Mouse (Mus musculus) embryonic facial prominence, embryonic 10.5 days (tissue): ENCODE measurements around the gene Slbp. TPM values are rescaled to one million over a fixed set of nuclear protein-coding genes. Genes with fewer than 3 reads are reported as not detected.

Source experiments
- DNase-seq: peaks from one replicate; pipeline ENCODE4 v3.0.0-alpha.2; 2017; ENCODE audit warnings: low spot score
- H3K27ac ChIP-seq: fragments of 300-500 bp; sonication (generic); replicated peaks from 2 replicates; pipeline ENCODE4 v1.5.1; 2016; ENCODE audit warnings: mild to moderate bottlenecking
- H3K27me3 ChIP-seq: fragments of 300-500 bp; sonication (generic); replicated peaks from 2 replicates; pipeline ENCODE4 v1.6.1; 2016; ENCODE audit warnings: low read depth, mild to moderate bottlenecking; ENCODE audit not compliant: poor library complexity, severe bottlenecking
- H3K36me3 ChIP-seq: fragments of 300-500 bp; sonication (generic); replicated peaks from 2 replicates; pipeline ENCODE4 v1.6.1; 2016; ENCODE audit warnings: mild to moderate bottlenecking, moderate library complexity
- H3K4me1 ChIP-seq: fragments of 300-500 bp; sonication (generic); 2 replicates; pipeline ENCODE4 v1.6.1; 2016
- H3K4me3 ChIP-seq: fragments of 300-500 bp; sonication (generic); 2 replicates; pipeline ENCODE4 v1.5.1; 2016; ENCODE audit warnings: mild to moderate bottlenecking, moderate library complexity
- H3K9me3 ChIP-seq: fragments of 300-500 bp; sonication (generic); 2 replicates; pipeline ENCODE4 v1.6.1; 2016; ENCODE audit warnings: mild to moderate bottlenecking
- WGBS: fragments of 180-500 bp; shearing (Covaris S2); methylation state at CpG from one replicate; pipeline ENCODE4 v1.1.7; 2016; 5-methylcytosine and 5-hydroxymethylcytosine counted together
- polyA plus RNA-seq: library from polyadenylated mRNA; unstranded; fragments of >200 nt; fragmentation: Nextera tagmentation; extraction: Ambion mirVana; gene quantifications from 2 replicates; pipeline ENCODE4 v1.2.1, GENCODE M21; 2016

Gene Slbp
- polyA plus RNA-seq, 1 experiment from 2014 or later, result 322 TPM

GRCm38 (mm10) chr5:33640652-33641051 lies 11.7 kb downstream of the Slbp start:
- WGBS, result 49% methylated on average over 3 of the region's 3 CpGs
- H3K36me3 ChIP-seq, result peaks cover 94% of the 10 kb centered on the region
- no peak overlapping the region for H3K4me3 ChIP-seq
- DNase-seq, result peak; percentile 41
- no peak overlapping the region for H3K27ac ChIP-seq
- no peaks in the 10 kb centered on the region for H3K27me3 ChIP-seq
- H3K4me1 ChIP-seq, result no peaks in the 10 kb centered on the region
- no peaks in the 10 kb centered on the region for H3K9me3 ChIP-seq

GRCm38 (mm10) chr5:33638826-33639225 lies 13.5 kb downstream of the Slbp start:
- H3K4me1 ChIP-seq, result no peaks in the 10 kb centered on the region
- H3K27ac ChIP-seq, result no peak overlapping the region
- H3K9me3 ChIP-seq, result no peaks in the 10 kb centered on the region
- peaks cover 92% of the 10 kb centered on the region for H3K36me3 ChIP-seq
- H3K4me3 ChIP-seq, result no peak overlapping the region
- H3K27me3 ChIP-seq, result no peaks in the 10 kb centered on the region
- 77% methylated on average over 4 of the region's 4 CpGs for WGBS
- no peak for DNase-seq

- 87% methylated on average over 3 of the region's 3 CpGs for WGBS
- Histone ChIP-seq H3K9me3 (no peaks in the 10 kb centered on the region), H3K27me3 (no peaks in the 10 kb centered on the region), H3K4me3 (no peak overlapping the region), H3K4me1 (no peaks in the 10 kb centered on the region), H3K36me3 (peaks cover 82% of the 10 kb centered on the region), H3K27ac (no peak overlapping the region)
- DNase-seq, result no peak
These were observed 14.6 kb downstream of the Slbp start for GRCm38 (mm10) chr5:33637606-33638350.

- no peak overlapping the region for H3K27ac ChIP-seq
- WGBS, result 87% methylated on average over 3 of the region's 3 CpGs
- H3K36me3 ChIP-seq, result peaks cover 58% of the 10 kb centered on the region
- no peak for DNase-seq
- H3K4me3 ChIP-seq, result no peak overlapping the region
- peaks cover 8% of the 10 kb centered on the region for H3K4me1 ChIP-seq
- H3K9me3 ChIP-seq, result no peaks in the 10 kb centered on the region
- no peaks in the 10 kb centered on the region for H3K27me3 ChIP-seq
These were observed 17.0 kb downstream of the Slbp start for GRCm38 (mm10) chr5:33635361-33635760.

GRCm38 (mm10) chr5:33632526-33632925 lies 19.8 kb downstream of the Slbp start:
- Histone ChIP-seq H3K9me3 (no peaks in the 10 kb centered on the region), H3K27me3 (no peaks in the 10 kb centered on the region), H3K36me3 (peaks cover 33% of the 10 kb centered on the region), H3K4me1 (peaks cover 30% of the 10 kb centered on the region), H3K27ac (no peak overlapping the region), H3K4me3 (no peak overlapping the region)
- 91% methylated on average over 1 of the region's 1 CpGs for WGBS
- DNase-seq, result no peak

GRCm38 (mm10) chr5:33630615-33631014 lies 21.8 kb downstream of the Slbp start:
- H3K9me3 ChIP-seq, result no peaks in the 10 kb centered on the region
- peaks cover 19% of the 10 kb centered on the region for H3K36me3 ChIP-seq
- DNase-seq, result no peak
- peaks cover 30% of the 10 kb centered on the region for H3K4me1 ChIP-seq
- peak overlapping the region; percentile 94; the same call in 1 of the 2 replicates for H3K27ac ChIP-seq
- H3K4me3 ChIP-seq, result peak overlapping the region; percentile 92
- H3K27me3 ChIP-seq, result no peaks in the 10 kb centered on the region
- 62% methylated on average over 4 of the region's 4 CpGs for WGBS

GRCm38 (mm10) chr5:33630061-33630460 lies 22.3 kb downstream of the Slbp start:
- WGBS, result 7% methylated on average over 9 of the region's 9 CpGs
- H3K27me3 ChIP-seq, result no peaks in the 10 kb centered on the region
- H3K36me3 ChIP-seq, result peaks cover 19% of the 10 kb centered on the region
- H3K4me1 ChIP-seq, result peaks cover 30% of the 10 kb centered on the region
- peak overlapping the region; percentile 92 for H3K4me3 ChIP-seq
- peak overlapping the region; percentile 94 for H3K27ac ChIP-seq
- no peak for DNase-seq
- H3K9me3 ChIP-seq, result no peaks in the 10 kb centered on the region

- Histone ChIP-seq H3K9me3 (no peaks in the 10 kb centered on the region), H3K27me3 (no peaks in the 10 kb centered on the region), H3K4me3 (peak within 1 kb of the TSS; percentile 92), H3K36me3 (peaks cover 18% of the 10 kb centered on the region), H3K27ac (peak within 1 kb of the TSS; percentile 94), H3K4me1 (peaks cover 30% of the 10 kb centered on the region)
- WGBS, result under 1% methylated on average over 99 of the region's 99 CpGs
- peak; percentile 100 for DNase-seq
These were observed 22.9 kb downstream of the Slbp start, which contains the start of the genes Fam53a and Gm9903 for GRCm38 (mm10) chr5:33629301-33629987. Gene Fam53a, minus strand, starts transcription at chr5:33629635. Gene Gm9903, plus strand, starts transcription at chr5:33629925.

- H3K27ac ChIP-seq, result peak overlapping the region; percentile 94
- no peaks in the 10 kb centered on the region for H3K27me3 ChIP-seq
- peak overlapping the region; percentile 92 for H3K4me3 ChIP-seq
- peaks cover 30% of the 10 kb centered on the region for H3K4me1 ChIP-seq
- peaks cover 16% of the 10 kb centered on the region for H3K36me3 ChIP-seq
- H3K9me3 ChIP-seq, result no peaks in the 10 kb centered on the region
- under 1% methylated on average over 24 of the region's 24 CpGs for WGBS
- DNase-seq, result peak; percentile 78
These were observed 23.5 kb downstream of the Slbp start for GRCm38 (mm10) chr5:33628820-33629300.

GRCm38 (mm10) chr5:33627968-33628367 lies 24.4 kb downstream of the Slbp start:
- WGBS, result 68% methylated on average over 4 of the region's 4 CpGs
- H3K4me1 ChIP-seq, result peaks cover 30% of the 10 kb centered on the region
- no peaks in the 10 kb centered on the region for H3K27me3 ChIP-seq
- no peak for DNase-seq
- no peak overlapping the region; the same call in 1 of the 2 replicates for H3K27ac ChIP-seq
- H3K4me3 ChIP-seq, result peak overlapping the region; percentile 92
- H3K9me3 ChIP-seq, result no peaks in the 10 kb centered on the region
- H3K36me3 ChIP-seq, result peaks cover 23% of the 10 kb centered on the region

GRCm38 (mm10) chr5:33623766-33624165 lies 28.6 kb downstream of the Slbp start:
- DNase-seq, result no peak
- H3K4me1 ChIP-seq, result peaks cover 10% of the 10 kb centered on the region
- 75% methylated on average over 3 of the region's 3 CpGs for WGBS
- no peak overlapping the region for H3K27ac ChIP-seq
- no peaks in the 10 kb centered on the region for H3K9me3 ChIP-seq
- H3K27me3 ChIP-seq, result no peaks in the 10 kb centered on the region
- H3K36me3 ChIP-seq, result peaks cover 36% of the 10 kb centered on the region
- H3K4me3 ChIP-seq, result no peak overlapping the region

- no peak for DNase-seq
- Histone ChIP-seq H3K27ac (no peak overlapping the region), H3K4me1 (peaks cover under 1% of the 10 kb centered on the region), H3K4me3 (no peak overlapping the region), H3K9me3 (no peaks in the 10 kb centered on the region), H3K27me3 (no peaks in the 10 kb centered on the region), H3K36me3 (peaks cover 36% of the 10 kb centered on the region)
- 95% methylated on average over 2 of the region's 2 CpGs for WGBS
These were observed 29.7 kb downstream of the Slbp start for GRCm38 (mm10) chr5:33622671-33623070.
